Comparison of ENCODE assay signal across 9 mouse cellular contexts in the genomic region with DNA sequence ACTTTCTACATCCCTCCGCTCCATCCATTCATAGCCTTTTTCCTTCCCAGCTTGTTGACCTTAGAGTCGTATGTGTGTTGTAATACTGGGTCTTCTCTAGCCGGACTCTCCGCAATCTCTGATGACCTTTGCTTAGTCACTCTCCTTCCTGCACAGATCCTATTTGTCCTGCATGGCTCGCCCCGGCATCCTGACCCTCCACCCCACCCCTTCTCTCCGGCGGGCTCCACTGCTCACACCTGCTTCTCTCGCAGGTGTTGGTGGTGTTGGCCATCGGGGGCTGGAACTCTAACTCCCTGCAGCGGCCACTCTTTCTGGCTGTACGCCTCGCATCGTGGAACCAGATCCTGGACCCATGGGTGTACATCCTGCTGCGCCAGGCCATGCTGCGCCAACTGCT. TPM values are rescaled to one million over a fixed set of nuclear protein-coding genes. Genes with fewer than 3 reads are reported as not detected.
DNase-seq lines count a peak whose midpoint lies in the region; ATAC-seq and TF ChIP-seq lines count a peak whose summit lies in the region.
"Had no signal": no experiment of that assay in that cellular context is flagged by ENCODE, and none has a peak within 500 bp of the region (broad histone marks: within the 10 kb centered on the region; RNA-seq: fewer than 3 reads in every experiment).

No protein-coding gene starts in this region.

- no peak overlapping the region for H3K9ac ChIP-seq in heart, embryonic 12.5 days
- peak overlapping the region; percentile 49 for H3K9ac ChIP-seq in hindbrain, embryonic 14.5 days
- no peak overlapping the region for H3K9ac ChIP-seq in liver, embryonic 16.5 days (ENCODE audit: low read depth, low read length)

- H3K4me1 ChIP-seq in heart, embryonic 12.5 days (replicated peaks): peaks cover 38% of the 10 kb centered on the region
- H3K4me1 ChIP-seq in embryonic facial prominence, embryonic 10.5 days: peaks cover 50% of the 10 kb centered on the region
- H3K4me1 ChIP-seq in hindbrain, embryonic 14.5 days (replicated peaks; ENCODE audit: control insufficient read depth, insufficient read depth, low read length): peaks cover 19% of the 10 kb centered on the region
- peaks cover 13% of the 10 kb centered on the region for H3K4me1 ChIP-seq in liver, embryonic 16.5 days (ENCODE audit: control insufficient read depth, low read depth, low read length)

- H3K9me3 ChIP-seq in heart, embryonic 12.5 days (replicated peaks): no peaks in the 10 kb centered on the region
- H3K9me3 ChIP-seq in embryonic facial prominence, embryonic 10.5 days: no peaks in the 10 kb centered on the region
- H3K9me3 ChIP-seq in hindbrain, embryonic 14.5 days (ENCODE audit: control insufficient read depth, low read length): no peaks in the 10 kb centered on the region
- H3K9me3 ChIP-seq in liver, embryonic 16.5 days (replicated peaks; ENCODE audit: control insufficient read depth, low read length): no peaks in the 10 kb centered on the region

- peaks cover 51% of the 10 kb centered on the region for H3K36me3 ChIP-seq in heart, embryonic 12.5 days
- H3K36me3 ChIP-seq in embryonic facial prominence, embryonic 10.5 days (replicated peaks): peaks cover 54% of the 10 kb centered on the region
- H3K36me3 ChIP-seq in hindbrain, embryonic 14.5 days (replicated peaks; ENCODE audit: control insufficient read depth, insufficient read depth): peaks cover 50% of the 10 kb centered on the region
- H3K36me3 ChIP-seq in liver, embryonic 16.5 days (ENCODE audit: control insufficient read depth, insufficient read depth): peaks cover 17% of the 10 kb centered on the region

- H3K27ac ChIP-seq in heart, embryonic 12.5 days (ENCODE audit: poor library complexity, severe bottlenecking): no peak overlapping the region
- H3K27ac ChIP-seq in embryonic facial prominence, embryonic 10.5 days (replicated peaks): peak overlapping the region; percentile 16; the same call in 1 of the 2 replicates
- no peak overlapping the region for H3K27ac ChIP-seq in hindbrain, embryonic 14.5 days
- no peak overlapping the region for H3K27ac ChIP-seq in liver, embryonic 16.5 days (ENCODE audit: low read length)
- H3K27ac ChIP-seq in layer of hippocampus, adult 2 months: no peak overlapping the region
- H3K27ac ChIP-seq: macrophage had no signal

- peaks cover 15% of the 10 kb centered on the region; the same call in 1 of the 2 replicates for H3K27me3 ChIP-seq in heart, embryonic 12.5 days (replicated peaks)
- peaks cover 30% of the 10 kb centered on the region for H3K27me3 ChIP-seq in embryonic facial prominence, embryonic 10.5 days (replicated peaks; ENCODE audit: low read depth, poor library complexity, severe bottlenecking)
- no peaks in the 10 kb centered on the region; the same call in 1 of the 2 replicates for H3K27me3 ChIP-seq in hindbrain, embryonic 14.5 days (ENCODE audit: control insufficient read depth, insufficient read depth, low read length)
- H3K27me3 ChIP-seq in liver, embryonic 16.5 days (ENCODE audit: control insufficient read depth, insufficient read depth, low read depth, low read length): peaks cover 14% of the 10 kb centered on the region

- no peak overlapping the region for H3K4me3 ChIP-seq in heart, embryonic 12.5 days
- H3K4me3 ChIP-seq in embryonic facial prominence, embryonic 10.5 days: peak overlapping the region; percentile 55; the same call in 1 of the 2 replicates
- H3K4me3 ChIP-seq in hindbrain, embryonic 14.5 days (replicated peaks; ENCODE audit: low read length): no peak overlapping the region
- H3K4me3 ChIP-seq in liver, embryonic 16.5 days (ENCODE audit: low read depth, low read length): no peak overlapping the region
- no peak overlapping the region for H3K4me3 ChIP-seq in layer of hippocampus, adult 2 months

- no peak for ATAC-seq in heart, embryonic 12.5 days (ENCODE audit: insufficient number of reproducible peaks, low FRiP score)
- ATAC-seq in hindbrain, embryonic 14.5 days (ENCODE audit: low FRiP score): peak; percentile 2; the same call in 1 of the 2 replicates
- ATAC-seq in liver, embryonic 16.5 days (ENCODE audit: low read depth): peak; percentile 42; the same call in 1 of the 2 replicates

- DNase-seq in heart, postnatal 4 days: no peak
- no peak for DNase-seq in embryonic facial prominence, embryonic 10.5 days (ENCODE audit: low spot score)
- DNase-seq in hindbrain, embryonic 14.5 days (ENCODE audit: low spot score): no peak
- no peak for DNase-seq in layer of hippocampus, adult 2 months (ENCODE audit: low spot score in 2 of 2)
- DNase-seq in spleen, postnatal 4 days (ENCODE audit: low spot score in 2 of 2): no peak
- DNase-seq in embryo, embryonic 9.5 days (ENCODE audit: extremely low spot score): no peak

- WGBS in heart, embryonic 12.5 days: 75% methylated on average over 16 of the region's 16 CpGs
- WGBS in embryonic facial prominence, embryonic 10.5 days: 78% methylated on average over 16 of the region's 16 CpGs
- 81% methylated on average over 16 of the region's 16 CpGs for WGBS in hindbrain, embryonic 14.5 days
- WGBS in liver, embryonic 16.5 days (ENCODE audit: insufficient replicate concordance): 67% methylated on average over 16 of the region's 16 CpGs

- peak overlapping the region; percentile 74 for H3K4me2 ChIP-seq in heart, embryonic 12.5 days
- peak overlapping the region; percentile 51; the same call in 1 of the 2 replicates for H3K4me2 ChIP-seq in hindbrain, embryonic 14.5 days (replicated peaks)
- H3K4me2 ChIP-seq in liver, embryonic 16.5 days (ENCODE audit: low read depth, low read length): peak overlapping the region; percentile 55

- TF ChIP-seq CTCF in layer of hippocampus, adult 2 months (conservative IDR thresholded peaks at IDR 0.05): no peak

RNA-seq across cellular contexts. Expression of gene Ptger1, which starts 2.5 kb away (rescaled TPM):
- 0.32 and 0.60 TPM in 2 replicates for polyA plus RNA-seq in heart, embryonic 12.5 days (2016; fragmentation: Nextera tagmentation; extraction: Ambion mirVana)
- total RNA-seq in heart, postnatal 4 days (2021): 1 to 10 TPM in 1 of 2 experiments, under 1 TPM in 1; 0.33 to 1.1 TPM
- 0.36 and 0.41 TPM in 2 replicates for polyA plus RNA-seq in embryonic facial prominence, embryonic 10.5 days (2016; fragmentation: Nextera tagmentation; extraction: Ambion mirVana)
- 1.8 and 1.9 TPM in 2 replicates for polyA plus RNA-seq in hindbrain, embryonic 14.5 days (2014; fragmentation: Nextera tagmentation; extraction: Ambion mirVana)
- polyA plus RNA-seq in liver, embryonic 16.5 days (2015; fragmentation: Nextera tagmentation; extraction: Ambion mirVana): 0.12 and 0.53 TPM in 2 replicates
- total RNA-seq in layer of hippocampus, adult 2 months (2021): under 1 TPM; 0.42 to 0.84 TPM

RNA-seq across cellular contexts. Expression of gene Gipc1, which starts 16.5 kb away (rescaled TPM):
- polyA plus RNA-seq in heart, embryonic 12.5 days (2016; fragmentation: Nextera tagmentation; extraction: Ambion mirVana): 175 and 180 TPM in 2 replicates
- total RNA-seq in heart, postnatal 4 days (2021): 10 to 100 TPM; 61.9 to 64.2 TPM
- polyA plus RNA-seq in embryonic facial prominence, embryonic 10.5 days (2016; fragmentation: Nextera tagmentation; extraction: Ambion mirVana): 208 and 209 TPM in 2 replicates
- polyA plus RNA-seq in hindbrain, embryonic 14.5 days (2014; fragmentation: Nextera tagmentation; extraction: Ambion mirVana): 102 and 119 TPM in 2 replicates
- polyA plus RNA-seq in liver, embryonic 16.5 days (2015; fragmentation: Nextera tagmentation; extraction: Ambion mirVana): 47.0 and 48.6 TPM in 2 replicates
- 10 to 100 TPM; 52.8 to 55.4 TPM for total RNA-seq in layer of hippocampus, adult 2 months (2021)

RNA-seq across cellular contexts. Expression of gene Pkn1, which starts 30.0 kb away (rescaled TPM):
- 24.4 and 28.7 TPM in 2 replicates for polyA plus RNA-seq in heart, embryonic 12.5 days (2016; fragmentation: Nextera tagmentation; extraction: Ambion mirVana)
- 10 to 100 TPM; 52.7 to 53.4 TPM for total RNA-seq in heart, postnatal 4 days (2021)
- 30.3 and 30.9 TPM in 2 replicates for polyA plus RNA-seq in embryonic facial prominence, embryonic 10.5 days (2016; fragmentation: Nextera tagmentation; extraction: Ambion mirVana)
- 30.2 and 30.4 TPM in 2 replicates for polyA plus RNA-seq in hindbrain, embryonic 14.5 days (2014; fragmentation: Nextera tagmentation; extraction: Ambion mirVana)
- 9.6 and 9.8 TPM in 2 replicates for polyA plus RNA-seq in liver, embryonic 16.5 days (2015; fragmentation: Nextera tagmentation; extraction: Ambion mirVana)
- 10 to 100 TPM; 47.9 to 56.8 TPM for total RNA-seq in layer of hippocampus, adult 2 months (2021)

RNA-seq across cellular contexts. Expression of gene Ddx39, which starts 46.0 kb away (rescaled TPM):
- 117 and 128 TPM in 2 replicates for polyA plus RNA-seq in heart, embryonic 12.5 days (2016; fragmentation: Nextera tagmentation; extraction: Ambion mirVana)
- total RNA-seq in heart, postnatal 4 days (2021): 10 to 100 TPM; 68.1 to 69.0 TPM
- polyA plus RNA-seq in embryonic facial prominence, embryonic 10.5 days (2016; fragmentation: Nextera tagmentation; extraction: Ambion mirVana): 286 and 311 TPM in 2 replicates
- 85.6 and 87.4 TPM in 2 replicates for polyA plus RNA-seq in hindbrain, embryonic 14.5 days (2014; fragmentation: Nextera tagmentation; extraction: Ambion mirVana)
- polyA plus RNA-seq in liver, embryonic 16.5 days (2015; fragmentation: Nextera tagmentation; extraction: Ambion mirVana): 149 and 167 TPM in 2 replicates
- total RNA-seq in layer of hippocampus, adult 2 months (2021): 10 to 100 TPM; 17.9 to 20.4 TPM
